In the genomic region with DNA sequence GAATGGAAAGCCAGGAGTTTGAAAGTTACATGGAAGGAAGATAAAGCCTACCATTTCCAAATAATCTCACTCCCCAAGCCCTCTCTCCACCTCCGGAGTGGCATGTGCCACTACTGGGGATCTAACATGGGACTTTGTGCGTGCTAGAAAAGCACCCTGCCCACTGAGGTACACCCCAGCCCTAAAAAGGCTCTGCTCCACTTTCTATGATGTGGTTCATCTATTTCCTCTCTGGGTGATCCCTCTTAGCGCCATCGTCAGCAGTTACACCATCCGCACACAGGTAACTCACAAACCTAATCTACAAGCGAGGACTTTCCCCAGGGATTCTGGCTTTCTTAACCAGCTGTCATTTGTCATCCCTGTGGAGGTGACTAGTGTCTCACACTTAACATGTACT, we compare ENCODE assay signal across 14 mouse cellular contexts. TPM values are rescaled to one million over a fixed set of nuclear protein-coding genes. Genes with fewer than 3 reads are reported as not detected.
DNase-seq lines count a peak whose midpoint lies in the region; ATAC-seq and TF ChIP-seq lines count a peak whose summit lies in the region.
"Had no signal": no experiment of that assay in that cellular context is flagged by ENCODE, and none has a peak within 500 bp of the region (broad histone marks: within the 10 kb centered on the region; RNA-seq: fewer than 3 reads in every experiment).

No protein-coding gene starts in this region.

- peaks cover 5% of the 10 kb centered on the region; the same call in 1 of the 2 replicates for H3K4me1 ChIP-seq in lung, embryonic 14.5 days (ENCODE audit: insufficient read depth)
- H3K4me1 ChIP-seq in embryonic facial prominence, embryonic 15.5 days: peaks cover 21% of the 10 kb centered on the region
- H3K4me1 ChIP-seq in intestine, embryonic 16.5 days (ENCODE audit: control insufficient read depth, insufficient read depth, low read length): peaks cover 10% of the 10 kb centered on the region

- no peak overlapping the region for H3K4me3 ChIP-seq in gastrocnemius, adult 2 months
- H3K4me3 ChIP-seq in lung, embryonic 14.5 days (ENCODE audit: low read depth, low read length): 0 out of 2 replicates have a peak overlapping the region, but pooled peaks have one; percentile 65
- no peak overlapping the region for H3K4me3 ChIP-seq in embryonic facial prominence, embryonic 15.5 days (replicated peaks)
- no peak overlapping the region for H3K4me3 ChIP-seq in intestine, embryonic 16.5 days (ENCODE audit: low read length)

- WGBS in lung, embryonic 14.5 days: 75% methylated on average over 6 of the region's 6 CpGs
- 84% methylated on average over 6 of the region's 6 CpGs for WGBS in embryonic facial prominence, embryonic 15.5 days
- WGBS in intestine, embryonic 16.5 days: 82% methylated on average over 6 of the region's 6 CpGs

- intact Hi-C loops in gastrocnemius, adult 2 months (cut with DNase I): loop anchor here (2.0 to 5.0 kb wide), 2 partner anchors 29 to 77 kb away; no protein-coding TSS in a partner anchor

- peak overlapping the region; percentile 88; the same call in 1 of the 2 replicates for H3K4me2 ChIP-seq in lung, embryonic 14.5 days
- H3K4me2 ChIP-seq in embryonic facial prominence, embryonic 15.5 days (replicated peaks): 0 out of 2 replicates have a peak overlapping the region, but pooled peaks have one; percentile 89
- H3K4me2 ChIP-seq in intestine, embryonic 16.5 days (ENCODE audit: low read depth, low read length): no peak overlapping the region

- no peaks in the 10 kb centered on the region for H3K36me3 ChIP-seq in lung, embryonic 14.5 days (ENCODE audit: insufficient read depth)
- H3K36me3 ChIP-seq in embryonic facial prominence, embryonic 15.5 days: no peaks in the 10 kb centered on the region
- no peaks in the 10 kb centered on the region for H3K36me3 ChIP-seq in intestine, embryonic 16.5 days (ENCODE audit: control insufficient read depth, insufficient read depth, low read length)
- H3K36me3 ChIP-seq: limb, embryonic 10.5 days; midbrain, embryonic 12.5 days had no signal

- H3K27ac ChIP-seq in gastrocnemius, adult 2 months: peak overlapping the region; percentile 97
- H3K27ac ChIP-seq in lung, embryonic 14.5 days (ENCODE audit: low read depth): no peak overlapping the region
- no peak overlapping the region for H3K27ac ChIP-seq in embryonic facial prominence, embryonic 15.5 days (replicated peaks)
- no peak overlapping the region for H3K27ac ChIP-seq in intestine, embryonic 16.5 days (ENCODE audit: low read length)
- H3K27ac ChIP-seq: liver, embryonic 14.5 days; midbrain, embryonic 12.5 days had no signal

- no peaks in the 10 kb centered on the region for H3K9me3 ChIP-seq in lung, embryonic 14.5 days (ENCODE audit: low read depth, low read length)
- no peaks in the 10 kb centered on the region for H3K9me3 ChIP-seq in embryonic facial prominence, embryonic 15.5 days (replicated peaks)
- no peaks in the 10 kb centered on the region for H3K9me3 ChIP-seq in intestine, embryonic 16.5 days (ENCODE audit: control insufficient read depth, low read length)
- H3K9me3 ChIP-seq: limb, embryonic 10.5 days; midbrain, embryonic 12.5 days had no signal

- H3K9ac ChIP-seq in lung, embryonic 14.5 days: peak overlapping the region; percentile 59; the same call in 1 of the 2 replicates
- no peak overlapping the region for H3K9ac ChIP-seq in embryonic facial prominence, embryonic 15.5 days
- H3K9ac ChIP-seq in intestine, embryonic 16.5 days (ENCODE audit: low read depth, low read length): no peak overlapping the region
- H3K9ac ChIP-seq: liver, embryonic 14.5 days had no signal

- no peak for DNase-seq in gastrocnemius, adult 2 months
- no peak for DNase-seq in gastrocnemius, postnatal 25 days
- DNase-seq in lung, embryonic 14.5 days: no peak
- no peak for DNase-seq in lung, postnatal 4 days
- DNase-seq in thymus, postnatal 4 days: peak; percentile 18
- DNase-seq in right cerebral cortex, postnatal 10 days (ENCODE audit: low spot score in 2 of 2): no peak
- DNase-seq: adrenal gland, adult 8-10 months; cerebellum, adult 18-20 months; right cerebral cortex, postnatal 14 days had no signal

- no peaks in the 10 kb centered on the region for H3K27me3 ChIP-seq in lung, embryonic 14.5 days (ENCODE audit: insufficient read depth, low read length)
- no peaks in the 10 kb centered on the region; the same call in 1 of the 2 replicates for H3K27me3 ChIP-seq in embryonic facial prominence, embryonic 15.5 days
- no peaks in the 10 kb centered on the region for H3K27me3 ChIP-seq in intestine, embryonic 16.5 days (replicated peaks; ENCODE audit: control insufficient read depth, insufficient read depth, low read length)

- ATAC-seq in lung, embryonic 14.5 days (ENCODE audit: insufficient read depth): no peak
- no peak for ATAC-seq in embryonic facial prominence, embryonic 15.5 days (ENCODE audit: insufficient number of reproducible peaks, low FRiP score, low TSS enrichment, low read depth)
- ATAC-seq in intestine, embryonic 16.5 days: no peak

- TF ChIP-seq CTCF in gastrocnemius, adult 2 months (IDR thresholded peaks at IDR 0.05): no peak
- TF ChIP-seq CTCF in lung, embryonic 14.5 days (IDR thresholded peaks at IDR 0.05; ENCODE audit: low read depth): no peak

RNA-seq across cellular contexts. Expression of a gene that starts 1.1 kb away (rescaled TPM):
- 100 to 1,000 TPM; 243 to 313 TPM for total RNA-seq in gastrocnemius, adult 2 months (2021)
- total RNA-seq in gastrocnemius, postnatal 25 days (2021): 100 to 1,000 TPM; 192 to 236 TPM
- polyA plus RNA-seq in lung, embryonic 14.5 days (2014; fragmentation: Nextera tagmentation; extraction: Ambion mirVana): 22.4 and 23.5 TPM in 2 replicates
- 19.5 and 23.2 TPM in 2 replicates for polyA plus RNA-seq in embryonic facial prominence, embryonic 15.5 days (2015; fragmentation: Nextera tagmentation; extraction: Ambion mirVana)
- 14.7 and 18.0 TPM in 2 replicates for polyA plus RNA-seq in intestine, embryonic 16.5 days (2015; fragmentation: Nextera tagmentation; extraction: Ambion mirVana)
